Mouse (Mus musculus) spleen, postnatal 14 days (tissue): Measurements from ENCODE around the gene Abcg4.
"Not testable (repeated sequence)": the region's sequence is repeated elsewhere in the genome, so short reads cannot be mapped to it uniquely, and the experiment has no call there.

Experiments used
- DNase-seq, 2 experiments: peaks; one replicate each; pipeline ENCODE4 v3.0.0; 2021 to 2022; ENCODE audit warnings: low spot score in 2 of 2

Gene Abcg4

DNA sequence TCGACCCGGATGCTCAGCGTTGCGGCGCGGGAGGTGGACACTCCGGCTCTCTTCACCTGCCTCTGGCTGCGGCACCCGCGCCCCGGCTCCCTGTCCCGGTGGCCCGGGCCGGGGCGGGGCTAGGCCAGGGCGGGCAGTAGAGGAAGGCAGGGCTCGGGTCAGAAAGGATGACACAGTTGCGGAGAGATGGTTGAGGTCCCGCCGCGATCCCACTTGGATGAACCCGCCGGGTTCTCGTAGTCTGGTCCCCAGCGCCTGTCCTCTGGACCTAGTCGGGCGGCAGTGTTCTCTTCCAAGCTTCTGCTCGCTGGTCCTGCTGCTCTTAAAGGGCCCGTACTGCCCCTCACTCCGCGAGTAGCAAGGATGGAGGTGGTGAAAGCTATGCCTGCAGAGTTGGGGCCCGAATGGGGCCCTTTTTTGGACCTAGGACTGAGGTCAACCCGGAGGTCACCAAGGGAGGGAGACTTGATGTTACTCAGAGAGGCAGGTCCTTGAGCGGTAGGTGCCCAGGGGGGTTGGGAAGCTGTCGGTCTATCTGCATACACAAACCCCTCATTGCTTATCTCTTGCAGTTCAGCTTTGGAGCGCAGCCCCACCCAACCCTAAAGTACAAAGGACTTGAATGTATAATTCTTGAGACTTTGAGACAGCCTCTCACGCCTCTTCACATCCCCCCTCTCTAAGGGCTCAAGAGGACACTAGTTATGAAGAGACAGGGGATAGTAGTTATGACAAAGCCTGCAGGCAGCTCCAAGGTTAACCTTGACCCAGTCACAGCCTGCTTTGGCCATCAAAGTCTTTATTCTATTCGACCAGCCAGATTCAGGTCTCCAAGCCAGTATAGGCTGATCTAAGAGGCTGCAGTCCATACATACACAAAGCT is at the start of gene Abcg4:
Gene Abcg4, minus strand, starts transcription at position 540 of the 883 bp plus-strand sequence.
- DNase-seq = peak; percentile 36 to 43

DNA sequence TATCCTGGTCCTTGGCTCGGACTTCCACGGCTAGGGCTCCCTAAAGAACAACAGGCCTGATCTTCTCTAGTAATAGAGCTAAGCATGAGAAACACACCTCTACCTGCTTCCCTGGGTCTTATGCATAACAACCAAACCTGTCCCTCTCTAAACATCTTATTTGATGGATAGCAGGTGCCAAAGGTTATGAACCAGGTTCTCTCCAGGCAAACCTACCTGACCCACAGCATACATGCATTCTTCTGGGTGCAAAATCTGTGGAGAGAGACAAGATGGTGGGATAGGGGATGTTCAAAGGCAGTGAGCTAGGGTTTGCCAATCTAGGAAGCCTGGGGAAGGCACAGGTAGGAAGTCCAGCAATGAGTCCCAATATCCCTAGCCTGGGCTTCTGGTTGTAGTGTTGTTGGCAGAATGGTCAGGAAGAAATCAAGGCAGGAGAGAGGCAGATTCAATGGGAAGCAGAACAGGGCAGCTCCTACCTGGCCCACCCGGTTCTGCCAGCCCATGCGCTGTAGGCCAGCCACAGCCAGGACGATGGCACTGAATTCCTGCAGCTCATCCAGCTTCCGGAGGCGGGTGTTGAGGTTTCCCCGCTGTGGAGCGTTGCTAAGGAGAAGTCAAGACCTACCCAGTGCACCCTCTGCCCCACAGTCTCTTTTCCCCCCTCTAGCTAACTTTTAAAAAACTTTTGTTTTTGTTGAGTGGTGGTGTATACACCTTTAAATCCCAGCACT is 49.2 kb upstream of the Abcg4 start:
- DNase-seq = peak in 1 of 2 experiments; percentile 5

- peak in 1 of 2 experiments; percentile 5 for DNase-seq
Observed at GRCm38 (mm10) chr9:44336964-44337363, 48.5 kb upstream of the Abcg4 start.

DNA sequence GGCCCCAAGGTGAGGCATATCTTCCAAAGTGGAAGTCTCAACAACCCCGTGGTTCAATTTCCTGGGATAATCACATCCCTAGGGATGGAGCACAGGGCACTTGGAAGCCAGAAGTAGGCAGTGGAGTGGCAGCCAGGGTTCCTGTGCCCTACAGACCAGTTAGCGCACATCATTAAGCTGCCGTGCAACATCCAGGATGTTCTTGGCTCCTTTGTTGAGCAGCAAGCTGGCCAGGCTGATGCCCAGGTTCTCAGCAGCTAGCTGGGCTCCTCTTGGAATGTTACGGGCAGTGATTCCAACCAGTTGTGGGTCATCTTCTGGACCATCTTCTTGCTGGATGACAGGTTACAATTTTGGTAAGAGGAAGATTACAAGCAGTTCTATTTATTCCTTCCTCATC is 48.1 kb upstream of the Abcg4 start:
- DNase-seq = peak in 1 of 2 experiments; percentile 15

DNA sequence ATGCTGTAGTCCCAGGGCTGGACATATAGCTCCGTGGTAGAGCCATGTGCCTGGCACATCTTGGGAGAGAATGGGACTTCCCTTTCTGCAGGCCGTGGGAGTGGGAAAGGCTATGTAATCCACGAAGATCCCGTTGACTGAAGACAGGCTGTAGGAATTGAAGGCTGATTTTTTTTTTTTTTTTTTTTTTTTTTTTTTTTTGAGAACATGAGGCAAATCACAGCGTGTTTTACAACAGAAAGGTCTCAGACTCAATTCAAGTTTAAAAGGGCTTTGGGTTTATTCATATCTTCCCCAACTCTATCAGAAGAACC is 47.6 kb upstream of the Abcg4 start:
- DNase-seq = no peak

GRCm38 (mm10) chr9:44335331-44336092 is 47.1 kb upstream of the Abcg4 start:
- DNase-seq = peak; percentile 43 to 52

GRCm38 (mm10) chr9:44334396-44335330 is 46.2 kb upstream of the Abcg4 start, which contains the start of gene H2afx:
H2afx (plus strand) TSS chr9:44334694.
- peak; percentile 97 for DNase-seq

DNA sequence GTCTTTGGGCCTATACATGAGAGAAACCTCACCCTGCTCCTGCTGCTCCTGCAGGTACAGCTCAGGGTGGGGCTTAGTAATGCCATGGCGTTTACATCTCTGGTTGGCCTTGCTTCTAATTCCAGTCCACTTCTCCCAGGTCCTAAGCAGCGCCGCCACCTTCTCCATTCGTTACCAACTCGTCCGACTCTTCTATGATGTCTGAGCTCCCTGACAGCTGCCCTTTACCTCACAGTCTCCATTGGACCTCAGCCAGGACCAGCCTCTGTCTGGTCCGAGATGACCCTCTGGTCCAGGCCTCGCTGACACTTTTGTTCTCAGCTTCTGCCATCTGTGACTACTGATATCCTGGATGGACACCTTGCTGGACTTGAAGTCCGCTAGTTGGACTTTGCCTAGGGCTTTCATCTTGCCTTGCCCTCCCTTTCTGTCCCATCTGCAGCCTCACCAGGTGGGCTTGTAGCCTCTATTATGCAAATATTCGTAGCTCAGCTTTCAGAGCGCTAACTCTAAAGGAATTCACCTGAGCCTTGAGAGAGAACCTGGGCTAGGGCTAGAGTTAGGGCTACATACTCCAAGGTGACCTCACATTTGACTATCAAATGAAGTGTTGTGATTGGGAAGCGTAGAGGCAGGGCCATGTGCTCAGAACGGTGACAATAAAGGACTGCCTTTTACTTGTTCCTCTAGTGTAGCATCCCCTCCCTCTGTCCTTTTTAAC is 44.7 kb upstream of the Abcg4 start:
- no peak for DNase-seq

GRCm38 (mm10) chr9:44330736-44331135 is 42.3 kb upstream of the Abcg4 start:
- DNase-seq = no peak

GRCm38 (mm10) chr9:44327926-44328325 is 39.5 kb upstream of the Abcg4 start:
- no peak for DNase-seq

GRCm38 (mm10) chr9:44327064-44327711 is 38.8 kb upstream of the Abcg4 start:
- DNase-seq = no peak

DNA sequence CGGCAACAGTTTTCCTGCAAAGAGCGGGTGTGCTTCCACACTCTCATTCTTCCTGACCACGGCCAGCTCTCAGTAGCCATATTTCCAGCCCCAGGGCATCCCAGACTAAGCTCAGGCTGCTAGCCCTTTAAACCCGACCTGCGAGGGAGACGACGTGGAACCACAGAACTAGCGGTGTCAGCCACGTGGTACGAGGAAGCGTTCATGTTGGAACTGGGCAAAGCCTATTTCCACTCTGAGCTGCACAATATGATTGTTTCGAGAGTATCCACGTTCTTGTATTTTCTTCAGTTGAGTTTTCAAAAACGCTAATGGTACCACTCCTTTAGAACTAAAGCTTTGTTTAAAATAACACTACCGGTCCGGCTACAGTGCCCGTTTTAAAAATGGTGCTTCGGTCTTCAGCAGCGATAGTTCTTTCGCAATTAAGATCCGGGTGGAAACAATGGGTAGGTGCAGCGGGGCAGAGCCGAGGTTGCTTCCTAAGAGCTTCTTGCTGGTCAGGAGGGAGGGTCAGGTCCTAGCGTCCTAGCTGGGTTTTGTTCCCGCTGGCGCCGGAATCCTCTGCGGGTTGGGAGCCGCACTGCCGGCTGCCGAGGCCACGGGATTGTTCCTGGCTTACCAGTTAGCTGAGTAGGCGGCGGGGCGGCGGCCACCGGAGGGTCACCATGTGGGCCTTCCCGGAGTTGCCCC is 38.1 kb upstream of the Abcg4 start:
- DNase-seq = peak; percentile 44 to 59

- no peak for DNase-seq
Observed at GRCm38 (mm10) chr9:44325768-44326370, 37.5 kb upstream of the Abcg4 start, which contains the start of gene Dpagt1. Dpagt1 (plus strand) TSS chr9:44326019.

- DNase-seq = not testable (repeated sequence)
Observed at GRCm38 (mm10) chr9:44325032-44325767, 36.8 kb upstream of the Abcg4 start.

DNA sequence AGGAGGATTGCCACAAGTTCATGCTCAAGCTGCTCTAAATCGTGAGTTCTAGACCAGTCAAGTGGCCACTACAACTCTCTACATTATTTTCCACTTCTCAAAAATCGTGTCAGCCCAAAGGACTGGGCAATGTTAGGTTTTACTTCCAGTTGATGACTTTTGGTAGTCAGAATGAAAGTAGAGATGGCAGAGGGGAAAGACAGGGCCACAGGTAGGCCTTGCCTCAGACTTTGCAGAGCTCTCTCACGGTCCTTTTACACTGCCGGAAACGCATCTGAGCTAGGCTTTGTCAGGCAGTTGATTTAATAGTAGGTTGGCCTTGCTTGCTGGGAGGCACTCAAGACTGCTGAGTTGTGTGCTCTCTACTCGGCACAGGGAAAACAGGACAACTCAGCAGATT is 35.7 kb upstream of the Abcg4 start:
- no peak for DNase-seq

DNA sequence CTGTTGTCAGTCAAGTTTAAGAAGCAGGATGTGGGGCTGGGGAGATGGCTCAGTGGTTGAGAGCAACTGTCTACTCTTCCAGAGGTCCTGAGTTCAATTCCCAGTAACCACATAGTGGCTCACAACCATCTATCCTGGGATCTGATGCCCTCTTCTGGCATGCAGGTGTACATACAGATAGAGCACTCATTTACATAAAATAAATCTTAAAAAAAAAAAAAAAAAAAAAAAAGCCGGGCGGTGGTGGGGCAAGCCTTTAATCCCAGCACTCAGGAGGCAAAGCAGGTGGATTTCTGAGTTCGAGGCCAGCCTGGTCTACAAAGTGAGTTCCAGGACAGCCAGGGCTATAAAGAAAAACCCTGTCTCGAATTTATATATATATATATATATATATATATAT is 35.2 kb upstream of the Abcg4 start:
- DNase-seq = not testable (repeated sequence)

DNA sequence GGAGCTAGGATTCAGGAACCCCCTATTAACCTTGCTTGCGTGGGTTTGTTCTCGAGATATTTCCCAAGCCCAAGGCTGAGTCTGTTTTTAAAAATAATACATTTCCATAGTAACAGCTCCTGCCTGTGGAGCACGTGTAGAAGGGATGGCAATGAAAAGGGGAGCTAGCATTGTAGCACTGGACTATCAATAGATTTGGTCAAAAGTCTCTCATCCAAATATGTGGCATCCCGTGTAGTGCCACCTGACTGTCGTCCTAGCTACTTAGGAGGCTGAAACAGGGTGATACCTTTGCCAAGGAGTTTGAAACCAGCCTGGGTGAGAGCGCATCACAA is 32.4 kb upstream of the Abcg4 start:
- DNase-seq = no peak
